Mouse (Mus musculus) kidney, adult 10 weeks (tissue): ENCODE data around the gene Rreb1. TPM values are rescaled to one million over a fixed set of nuclear protein-coding genes. Genes with fewer than 3 reads are reported as not detected.

Experiments
- polyA plus RNA-seq: library from polyadenylated mRNA; stranded (reverse); fragments of 350-450 nt; fragmentation: Illumina TruSeq; extraction: RNeasy Lipid Tissue Mini Kit (QIAGEN cat#74804); gene quantifications from one replicate; pipeline ENCODE4 v1.2.3, GENCODE M21; 2014; ENCODE audit warnings: low read depth, low replicate concordance

Gene Rreb1
- polyA plus RNA-seq = 6.5 TPM

DNA sequence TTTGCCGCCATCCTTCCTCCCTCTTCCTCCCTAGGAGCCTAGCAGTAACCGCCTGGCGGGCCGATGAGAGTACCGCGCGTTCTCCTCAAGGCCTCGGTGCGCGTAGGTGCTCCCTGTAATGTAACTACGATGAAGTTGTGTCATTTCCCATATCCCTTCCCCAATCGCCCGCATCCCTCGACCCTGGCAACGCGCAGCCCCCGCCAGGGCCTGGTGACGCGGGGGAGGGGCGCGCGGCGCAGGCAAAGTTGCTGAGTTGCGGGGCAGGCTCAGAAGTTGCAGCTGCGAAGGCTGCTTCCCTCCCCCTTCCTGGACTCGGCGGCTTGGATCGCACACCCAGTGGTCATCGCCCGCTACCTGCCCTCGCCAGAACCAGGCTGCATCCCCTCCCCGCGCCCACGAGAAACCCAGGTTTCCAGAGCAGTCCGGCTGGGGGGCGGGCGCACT lies at the start of gene Rreb1:
TSS of gene Rreb1 (plus strand) at position 254 of the 447 bp plus-strand sequence.

DNA sequence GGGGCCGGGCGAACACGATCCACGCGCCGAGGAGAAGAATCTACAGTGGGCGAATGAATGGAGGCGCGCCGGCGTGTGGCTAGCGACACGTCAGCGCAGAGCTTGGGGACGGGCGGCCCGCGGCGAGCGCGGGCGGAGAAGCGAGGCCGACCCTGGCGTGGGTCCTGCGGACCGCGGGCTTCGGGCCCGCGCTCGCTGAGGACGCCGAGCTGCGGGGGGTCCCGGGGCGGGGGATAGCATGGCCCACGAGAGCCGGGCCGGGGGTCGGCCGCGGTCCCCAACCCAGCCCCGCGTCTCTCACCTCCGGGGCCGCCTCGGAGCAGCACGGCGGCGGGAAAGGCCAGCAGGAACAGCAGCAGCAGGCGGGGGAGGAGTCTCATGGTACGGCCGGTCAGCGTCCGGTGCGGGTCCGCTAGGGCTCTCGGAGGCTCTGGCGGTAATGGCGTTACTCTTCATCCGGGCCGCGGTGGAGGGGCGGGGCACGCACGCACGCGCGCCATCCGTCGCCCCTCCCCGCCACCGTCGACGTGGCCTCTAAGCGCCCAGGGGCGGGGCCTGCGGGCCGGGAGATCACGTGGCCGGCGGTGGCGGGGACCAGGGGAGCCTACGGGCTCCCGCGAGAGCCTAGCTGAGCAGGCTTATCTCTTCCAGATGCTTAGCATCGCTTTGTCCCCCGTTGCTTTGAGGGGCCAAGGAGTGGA lies 215.7 kb downstream of the Rreb1 start, which contains the start of gene Ssr1:
TSS of gene Ssr1 (minus strand) at position 514 of the 701 bp plus-strand sequence.

Other genes starting within 250 kb of the Rreb1 start
- 153 TPM for gene Ssr1, start 215.8 kb downstream of the Rreb1 start, polyA plus RNA-seq